Mouse (Mus musculus) effector memory CD4-positive, alpha-beta T cell, adult 7 months (primary cell): ENCODE data around the gene Zfp658. TPM values are rescaled to one million over a fixed set of nuclear protein-coding genes. Genes with fewer than 3 reads are reported as not detected.

Source experiments
- polyA plus RNA-seq: library from polyadenylated mRNA; unstranded; fragments of 100-300 nt; shearing (Covaris generic); gene quantifications from one replicate; pipeline ENCODE4 v1.2.1, GENCODE M21; 2017

Zfp658 gene
- polyA plus RNA-seq = 1.8 TPM

GRCm38 (mm10) chr7:43562006-43562633, at the start of gene Zfp658:
Gene Zfp658, plus strand, starts transcription at chr7:43562256.

DNA sequence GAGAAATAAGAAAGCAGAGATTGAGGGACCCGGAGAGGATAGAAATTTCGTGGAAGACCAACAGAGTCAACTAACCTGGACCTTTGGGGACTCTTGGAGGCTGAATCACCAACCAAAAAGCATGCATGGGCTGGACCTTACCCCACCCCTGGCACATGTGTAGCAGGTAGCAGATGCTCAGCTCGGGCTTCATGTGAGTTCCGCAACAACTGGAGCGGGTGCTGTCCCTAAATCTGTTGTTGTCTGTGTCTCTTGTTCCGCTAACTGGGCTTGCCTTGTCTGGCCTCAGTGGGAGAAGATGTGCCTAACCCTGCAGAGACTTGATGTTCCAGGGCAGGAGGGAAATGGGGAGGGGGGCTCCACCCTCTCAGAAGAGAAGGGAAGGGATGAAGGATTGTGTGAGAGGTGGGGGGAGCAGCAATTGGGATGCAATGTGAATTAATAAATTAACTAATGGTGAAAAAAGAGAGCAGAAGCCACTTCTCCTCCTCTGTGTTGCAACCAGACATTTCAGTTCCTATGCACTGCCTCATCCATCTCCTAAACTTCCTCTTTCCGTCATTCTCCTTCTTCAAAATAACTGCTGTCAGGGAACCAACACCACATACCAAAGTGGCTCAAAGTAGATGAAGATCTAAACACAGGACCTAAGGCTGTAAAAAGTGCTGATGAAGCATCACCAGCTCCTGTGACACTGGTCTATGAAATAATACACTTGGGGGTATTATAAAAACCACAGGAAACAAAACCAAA, 17.7 kb upstream of the Zfp658 start, which contains the start of gene Cd33:
Gene Cd33 (minus strand): TSS at position 204 of the 753 bp plus-strand sequence.

DNA sequence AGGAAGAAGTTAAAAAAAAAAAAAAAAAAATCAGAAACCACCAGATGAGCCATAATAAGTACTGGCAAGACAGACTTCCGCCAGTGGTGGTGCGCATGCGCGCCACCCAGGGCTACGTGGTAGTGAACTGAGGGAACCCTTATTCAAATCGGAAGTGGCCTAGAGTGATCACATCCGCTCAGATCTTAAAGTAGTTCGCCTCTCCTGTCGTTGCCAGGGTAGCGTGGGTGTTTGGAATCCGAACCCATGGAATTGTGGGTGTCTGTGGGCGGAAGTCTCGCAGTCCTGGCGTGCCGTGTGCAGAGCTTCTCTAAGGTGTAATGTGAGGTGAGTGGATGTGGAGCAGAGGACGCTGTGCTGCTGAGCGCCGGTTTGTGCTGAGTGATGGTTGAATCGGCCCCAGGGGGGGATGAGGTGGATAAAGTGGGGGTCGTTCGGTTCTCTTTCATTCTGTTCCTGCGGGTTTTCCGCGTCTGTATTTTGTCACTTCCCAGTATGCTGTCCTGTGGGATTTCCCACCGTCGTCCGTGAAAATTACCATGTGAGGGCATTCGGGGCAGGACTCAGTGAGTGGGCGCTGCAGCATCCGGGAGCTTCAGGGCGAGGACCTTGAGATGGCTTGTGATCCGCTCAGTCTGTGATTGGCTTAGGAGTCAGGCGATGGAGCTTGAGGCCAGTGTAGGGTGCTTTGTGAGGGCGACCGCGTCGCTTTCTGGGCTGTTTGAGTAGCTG, 17.6 kb downstream of the Zfp658 start, which contains the start of gene Zfp719:
Gene Zfp719 (plus strand): TSS at position 171 of the 732 bp plus-strand sequence.

DNA sequence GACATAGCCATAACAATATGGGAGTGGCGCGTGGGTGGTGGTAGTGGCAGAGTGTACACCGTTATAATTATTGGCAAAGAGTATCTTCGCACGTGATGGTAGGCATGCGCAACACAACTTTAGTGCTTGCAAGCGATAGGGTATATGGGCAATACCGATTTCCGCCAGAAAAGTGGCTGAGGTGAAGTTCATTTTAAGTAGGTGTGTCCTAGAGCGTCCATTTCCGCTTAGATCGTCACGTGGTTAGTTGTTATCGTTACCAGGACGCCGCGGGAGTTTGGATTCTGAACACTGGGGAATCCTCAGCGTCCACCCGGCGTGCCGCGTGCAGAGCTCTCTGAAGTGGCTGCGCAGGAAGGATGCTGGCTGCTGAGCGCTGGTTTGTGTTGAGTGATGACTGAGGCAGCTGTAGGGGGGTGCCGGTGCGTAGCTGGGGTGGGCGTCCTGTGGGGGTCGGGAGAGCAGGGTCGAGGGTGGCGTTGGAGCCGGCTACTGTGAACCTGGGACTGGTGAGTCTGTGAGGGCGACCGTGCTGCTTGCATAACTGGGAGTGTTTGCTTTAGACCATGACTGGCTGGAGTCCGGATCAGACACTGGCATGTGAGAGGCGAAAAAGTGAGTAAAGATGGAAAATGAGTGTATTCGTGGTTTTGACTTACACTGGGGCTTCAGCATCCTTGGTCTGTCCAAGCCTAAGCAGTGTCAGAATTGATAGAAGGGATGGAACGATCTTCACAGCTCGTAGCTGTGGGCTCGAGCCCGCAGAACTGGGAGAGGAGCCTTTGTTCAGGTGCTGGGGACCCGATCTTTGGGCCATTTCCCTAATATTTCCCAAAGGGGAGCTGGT, 45.1 kb downstream of the Zfp658 start, which contains the start of gene Zfp819:
Gene Zfp819 (plus strand): TSS at position 274 of the 847 bp plus-strand sequence.

Other genes starting within 250 kb of the Zfp658 start
- 19.3 TPM for gene Zfp715, start 249.0 kb upstream of the Zfp658 start, polyA plus RNA-seq
- not detected for gene Siglecf, start 210.9 kb upstream of the Zfp658 start, polyA plus RNA-seq
- 0.24 TPM for gene Siglecg, start 154.1 kb upstream of the Zfp658 start, polyA plus RNA-seq
- not detected for gene Lim2, start 134.6 kb upstream of the Zfp658 start, polyA plus RNA-seq
- gene Nkg7, start 125.2 kb upstream of the Zfp658 start, polyA plus RNA-seq = 1,742 TPM
- gene Cldnd2, start 121.5 kb upstream of the Zfp658 start, polyA plus RNA-seq = not detected
- gene Etfb, start 118.2 kb upstream of the Zfp658 start, polyA plus RNA-seq = 73.5 TPM
- gene Gm45233, start 118.1 kb upstream of the Zfp658 start, polyA plus RNA-seq = not detected
- 5.9 TPM for gene Vsig10l, start 99.1 kb upstream of the Zfp658 start, polyA plus RNA-seq
- not detected for gene Iglon5, start 72.2 kb upstream of the Zfp658 start, polyA plus RNA-seq
- not detected for gene 4931406B18Rik, start 56.3 kb upstream of the Zfp658 start, polyA plus RNA-seq
- gene Cd33, start 17.8 kb upstream of the Zfp658 start, polyA plus RNA-seq = not detected
- 6.4 TPM for gene Zfp719, start 17.4 kb downstream of the Zfp658 start, polyA plus RNA-seq
- gene Zfp819, start 44.9 kb downstream of the Zfp658 start, polyA plus RNA-seq = not detected
- gene Ceacam18, start 72.5 kb downstream of the Zfp658 start, polyA plus RNA-seq = not detected
- gene Siglece, start 97.9 kb downstream of the Zfp658 start, polyA plus RNA-seq = not detected
- gene Ctu1, start 109.8 kb downstream of the Zfp658 start, polyA plus RNA-seq = 4.6 TPM
- gene Klk14, start 128.2 kb downstream of the Zfp658 start, polyA plus RNA-seq = not detected
- not detected for gene Klk13, start 150.3 kb downstream of the Zfp658 start, polyA plus RNA-seq
- not detected for gene Klk12, start 206.6 kb downstream of the Zfp658 start, polyA plus RNA-seq
- gene Klk11, start 212.3 kb downstream of the Zfp658 start, polyA plus RNA-seq = 0.30 TPM
- 0.56 TPM for gene Klk10, start 218.8 kb downstream of the Zfp658 start, polyA plus RNA-seq
- 0.60 TPM for gene Klk9, start 229.6 kb downstream of the Zfp658 start, polyA plus RNA-seq
- gene Klk8, start 235.3 kb downstream of the Zfp658 start, polyA plus RNA-seq = 41.3 TPM
- gene Klk7, start 249.0 kb downstream of the Zfp658 start, polyA plus RNA-seq = not detected